24 mouse cellular contexts compared by ENCODE assay signal in the genomic region with DNA sequence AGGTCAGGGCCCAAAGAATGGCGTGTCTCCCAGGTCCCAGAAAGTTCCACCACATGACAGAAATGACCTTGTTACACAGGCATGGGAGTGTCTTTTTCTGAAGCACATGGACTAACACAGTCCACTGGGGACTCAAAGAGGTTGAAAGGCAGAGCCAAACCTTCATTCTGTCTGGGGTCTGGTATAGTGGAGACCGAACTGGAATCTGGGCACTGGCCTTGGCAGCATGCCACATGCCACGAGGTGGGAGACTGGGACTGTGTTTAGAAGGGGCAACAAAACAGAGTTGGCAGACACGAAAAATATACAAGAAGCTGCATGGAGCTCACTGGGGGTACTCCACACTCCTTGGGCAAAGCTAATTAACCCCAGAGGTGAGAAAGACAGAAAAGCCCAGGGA.
A peak's percentile ranks its signal among the peaks of the same experiment; 100 is the strongest.
DNase-seq lines count a peak whose midpoint lies in the region; ATAC-seq and TF ChIP-seq lines count a peak whose summit lies in the region.
"Had no signal": no experiment of that assay in that cellular context is flagged by ENCODE, and none has a peak within 500 bp of the region (broad histone marks: within the 10 kb centered on the region; RNA-seq: fewer than 3 reads in every experiment).

No protein-coding gene starts in this region.

- H3K9me3 ChIP-seq in forebrain, embryonic 16.5 days (ENCODE audit: control insufficient read depth, low read length) = no peaks in the 10 kb centered on the region
- H3K9me3 ChIP-seq in forebrain, embryonic 11.5 days (ENCODE audit: control insufficient read depth, low read length) = no peaks in the 10 kb centered on the region
- H3K9me3 ChIP-seq in hindbrain, postnatal 0 days (ENCODE audit: low read length) = no peaks in the 10 kb centered on the region
- no peaks in the 10 kb centered on the region for H3K9me3 ChIP-seq in hindbrain, embryonic 14.5 days (ENCODE audit: control insufficient read depth, low read length)
- H3K9me3 ChIP-seq: hindbrain, embryonic 12.5 days; kidney, embryonic 15.5 days; liver, embryonic 12.5 days; midbrain, embryonic 12.5 days; neural tube, embryonic 15.5 days had no signal

- H3K27ac ChIP-seq in forebrain, embryonic 16.5 days (ENCODE audit: low read length) = no peak overlapping the region
- no peak overlapping the region for H3K27ac ChIP-seq in forebrain, embryonic 11.5 days (ENCODE audit: low read depth, low read length)
- no peak overlapping the region for H3K27ac ChIP-seq in hindbrain, postnatal 0 days
- H3K27ac ChIP-seq in hindbrain, embryonic 14.5 days = no peak overlapping the region
- H3K27ac ChIP-seq: hindbrain, embryonic 12.5 days; kidney, embryonic 15.5 days; liver, embryonic 12.5 days; midbrain, embryonic 12.5 days; neural tube, embryonic 15.5 days had no signal

- DNase-seq in cerebellum, postnatal 10 days = peak; percentile 55 to 60
- DNase-seq in cerebellum, postnatal 36 days = no peak
- DNase-seq in forebrain, embryonic 11.5 days (ENCODE audit: low spot score) = no peak
- peak; percentile 15 for DNase-seq in hindbrain, postnatal 0 days (ENCODE audit: low spot score)
- DNase-seq in hindbrain, embryonic 14.5 days (ENCODE audit: low spot score) = no peak
- peak; percentile 42 for DNase-seq in brain, embryonic 14.5 days (ENCODE audit: low read depth)
- DNase-seq: adrenal gland, adult 2 months; adrenal gland, postnatal 36 days; cerebellum, adult 8-10 months; heart, postnatal 14 days; kidney, adult 18-20 months; kidney, postnatal 25 days; liver, postnatal 0 days; lung, postnatal 36 days; right cerebral cortex, postnatal 14 days; thymus, postnatal 14 days had no signal

- no peaks in the 10 kb centered on the region for H3K36me3 ChIP-seq in forebrain, embryonic 16.5 days (ENCODE audit: control insufficient read depth, insufficient read depth)
- no peaks in the 10 kb centered on the region for H3K36me3 ChIP-seq in forebrain, embryonic 11.5 days (ENCODE audit: control insufficient read depth, insufficient read depth, low read length)
- H3K36me3 ChIP-seq in hindbrain, postnatal 0 days (ENCODE audit: insufficient read depth, low read length) = no peaks in the 10 kb centered on the region
- no peaks in the 10 kb centered on the region for H3K36me3 ChIP-seq in hindbrain, embryonic 14.5 days (replicated peaks; ENCODE audit: control insufficient read depth, insufficient read depth)
- H3K36me3 ChIP-seq: hindbrain, embryonic 12.5 days; kidney, embryonic 15.5 days; liver, embryonic 12.5 days; midbrain, embryonic 12.5 days; neural tube, embryonic 15.5 days had no signal

- peaks cover 5% of the 10 kb centered on the region; the same call in 1 of the 2 replicates for H3K4me1 ChIP-seq in forebrain, embryonic 16.5 days (replicated peaks; ENCODE audit: control insufficient read depth, insufficient read depth, low read length)
- H3K4me1 ChIP-seq in forebrain, embryonic 11.5 days (replicated peaks; ENCODE audit: control insufficient read depth, insufficient read depth, low read length) = no peaks in the 10 kb centered on the region
- H3K4me1 ChIP-seq in hindbrain, postnatal 0 days (ENCODE audit: insufficient read depth, low read length) = no peaks in the 10 kb centered on the region
- H3K4me1 ChIP-seq in hindbrain, embryonic 14.5 days (replicated peaks; ENCODE audit: control insufficient read depth, insufficient read depth, low read length) = no peaks in the 10 kb centered on the region
- H3K4me1 ChIP-seq: hindbrain, embryonic 12.5 days; liver, embryonic 12.5 days had no signal

- H3K4me3 ChIP-seq in forebrain, embryonic 16.5 days (replicated peaks; ENCODE audit: low read length) = no peak overlapping the region
- no peak overlapping the region for H3K4me3 ChIP-seq in forebrain, embryonic 11.5 days (ENCODE audit: low read depth, low read length)
- H3K4me3 ChIP-seq in hindbrain, postnatal 0 days (ENCODE audit: low read length) = no peak overlapping the region
- H3K4me3 ChIP-seq in hindbrain, embryonic 14.5 days (replicated peaks; ENCODE audit: low read length) = no peak overlapping the region
- H3K4me3 ChIP-seq: hindbrain, embryonic 12.5 days; kidney, embryonic 15.5 days; liver, embryonic 12.5 days; midbrain, embryonic 12.5 days; neural tube, embryonic 15.5 days had no signal

- WGBS in forebrain, embryonic 16.5 days = 23% methylated on average over 4 of the region's 4 CpGs
- WGBS in forebrain, embryonic 11.5 days = 65% methylated on average over 4 of the region's 4 CpGs
- WGBS in hindbrain, postnatal 0 days = 28% methylated on average over 4 of the region's 4 CpGs
- 58% methylated on average over 4 of the region's 4 CpGs for WGBS in hindbrain, embryonic 14.5 days

- no peak for TF ChIP-seq POLR2A in brain, embryonic 14.5 days (IDR thresholded peaks at IDR 0.05; ENCODE audit: borderline replicate concordance, extremely low read depth, insufficient read depth, insufficient read length, poor library complexity, severe bottlenecking)

- 0 out of 2 replicates have a peak, but pooled peaks have one; percentile 43 for ATAC-seq in forebrain, embryonic 16.5 days
- ATAC-seq in forebrain, embryonic 11.5 days (replicated peaks; ENCODE audit: low FRiP score) = no peak
- 0 out of 2 replicates have a peak, but pooled peaks have one; percentile 43 for ATAC-seq in hindbrain, postnatal 0 days
- no peak for ATAC-seq in hindbrain, embryonic 14.5 days (ENCODE audit: low FRiP score)
- ATAC-seq: activated CD4-positive, CD25-positive, alpha-beta regulatory T cell, adult 4 months; liver, embryonic 12.5 days; liver, postnatal 0 days had no signal

- no peaks in the 10 kb centered on the region for H3K27me3 ChIP-seq in forebrain, embryonic 16.5 days (replicated peaks; ENCODE audit: control insufficient read depth, insufficient read depth, low read length)
- no peaks in the 10 kb centered on the region for H3K27me3 ChIP-seq in forebrain, embryonic 11.5 days (ENCODE audit: control insufficient read depth, insufficient read depth, low read length)
- no peaks in the 10 kb centered on the region for H3K27me3 ChIP-seq in hindbrain, postnatal 0 days (ENCODE audit: insufficient read depth, low read length)
- no peaks in the 10 kb centered on the region for H3K27me3 ChIP-seq in hindbrain, embryonic 14.5 days (ENCODE audit: control insufficient read depth, insufficient read depth, low read length)
- H3K27me3 ChIP-seq: CH12.LX; kidney, embryonic 15.5 days; liver, embryonic 12.5 days had no signal

- H3K4me2 ChIP-seq in forebrain, embryonic 16.5 days (ENCODE audit: low read length) = no peak overlapping the region
- no peak overlapping the region for H3K4me2 ChIP-seq in forebrain, embryonic 11.5 days (ENCODE audit: low read depth, low read length, severe bottlenecking)
- H3K4me2 ChIP-seq in hindbrain, postnatal 0 days (ENCODE audit: low read depth, low read length) = no peak overlapping the region
- H3K4me2 ChIP-seq in hindbrain, embryonic 14.5 days (replicated peaks) = no peak overlapping the region
- H3K4me2 ChIP-seq: hindbrain, embryonic 12.5 days; kidney, embryonic 15.5 days; liver, embryonic 12.5 days; midbrain, embryonic 12.5 days; neural tube, embryonic 15.5 days had no signal

- H3K9ac ChIP-seq in forebrain, embryonic 16.5 days (replicated peaks; ENCODE audit: low read depth, low read length) = no peak overlapping the region
- H3K9ac ChIP-seq in forebrain, embryonic 11.5 days (ENCODE audit: low read length) = no peak overlapping the region
- H3K9ac ChIP-seq in hindbrain, postnatal 0 days (replicated peaks; ENCODE audit: low read length) = no peak overlapping the region
- no peak overlapping the region for H3K9ac ChIP-seq in hindbrain, embryonic 14.5 days
- H3K9ac ChIP-seq: hindbrain, embryonic 12.5 days; kidney, embryonic 15.5 days; liver, embryonic 12.5 days; liver, postnatal 0 days; midbrain, embryonic 12.5 days; neural tube, embryonic 15.5 days had no signal

- TF ChIP-seq CTCF in hindbrain, postnatal 0 days (IDR thresholded peaks at IDR 0.05; ENCODE audit: low read depth) = no peak
- TF ChIP-seq CTCF in brain, embryonic 14.5 days (IDR thresholded peaks at IDR 0.05; ENCODE audit: borderline replicate concordance, extremely low read depth, insufficient read depth, insufficient read length) = no peak

Comparison
In these comparisons a context has a peak if more than half of its experiments do, and no peak if none do; other contexts are left out.
1. DNase-seq: peak in cerebellum, postnatal 10 days (2 of 2), hindbrain, postnatal 0 days (single experiment) and brain, embryonic 14.5 days (single experiment); none in cerebellum, postnatal 36 days (0 of 2), forebrain, embryonic 11.5 days (single experiment) and hindbrain, embryonic 14.5 days (single experiment).
2. ATAC-seq: peak in forebrain, embryonic 16.5 days (single experiment) and hindbrain, postnatal 0 days (single experiment); none in forebrain, embryonic 11.5 days (single experiment) and hindbrain, embryonic 14.5 days (single experiment).